Mouse (Mus musculus): ENCODE measurements around the gene AC109138.7. TPM values are rescaled to one million over a fixed set of nuclear protein-coding genes. Genes with fewer than 3 reads are reported as not detected.

The AC109138.7 gene
- polyA plus RNA-seq, 1 experiment from 2014 or later: not detected

DNA sequence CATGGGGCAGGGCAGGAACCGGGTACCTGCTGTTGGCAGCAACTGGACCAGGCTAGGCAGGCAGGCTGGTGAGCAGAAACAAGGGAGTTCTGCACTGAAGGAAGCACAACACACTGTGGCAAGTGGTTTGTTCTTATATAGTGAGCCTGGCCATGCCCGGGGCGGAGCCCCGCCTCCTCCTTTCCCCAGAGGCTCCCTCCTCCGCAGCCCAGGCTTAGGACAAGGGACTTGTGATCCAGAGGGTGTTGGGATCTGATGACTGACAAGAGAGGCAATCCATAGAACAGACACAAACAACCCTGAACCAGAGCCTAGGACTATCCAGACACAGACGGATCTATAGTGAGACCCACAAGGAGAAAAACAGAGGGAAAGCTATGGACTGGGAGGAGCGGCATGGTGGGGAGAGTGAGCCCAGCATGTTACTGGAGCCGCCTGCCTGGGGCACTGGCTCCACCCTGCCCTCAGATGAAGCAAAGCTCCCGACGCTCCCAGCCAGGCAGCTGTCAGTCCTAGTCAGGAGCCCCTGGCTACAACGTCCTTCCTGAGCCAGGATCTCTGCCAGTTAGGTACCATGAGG, 38.7 kb upstream of the AC109138.7 start, which contains the start of gene Carns1:
Gene Carns1, minus strand, starts transcription at position 112 of the 580 bp plus-strand sequence.
- H3K4me1 ChIP-seq (ENCODE audit: control insufficient read depth, insufficient read depth, low read length): peaks cover 13% of the 10 kb centered on the region
- peak within 1 kb of the TSS; percentile 18; the same call in 1 of the 2 replicates for H3K4me3 ChIP-seq (replicated peaks; ENCODE audit: low read length)
- WGBS: 9% methylated on average over 11 of the region's 11 CpGs
- no peak within 1 kb of the TSS for H3K27ac ChIP-seq (ENCODE audit: low read length)
- H3K27me3 ChIP-seq (ENCODE audit: control insufficient read depth, insufficient read depth, low read length): no peaks in the 10 kb centered on the region
- peak; percentile 59; the same call in 1 of the 2 replicates for ATAC-seq (ENCODE audit: insufficient read depth, low FRiP score)
- H3K9me3 ChIP-seq (replicated peaks; ENCODE audit: control insufficient read depth, low read length): no peaks in the 10 kb centered on the region
- H3K36me3 ChIP-seq (ENCODE audit: control insufficient read depth, insufficient read depth, low read length): no peaks in the 10 kb centered on the region
- peak within 1 kb of the TSS; percentile 52 for H3K4me2 ChIP-seq (ENCODE audit: low read depth, low read length)
- peak within 1 kb of the TSS; percentile 70 for H3K9ac ChIP-seq (ENCODE audit: low read length)

DNA sequence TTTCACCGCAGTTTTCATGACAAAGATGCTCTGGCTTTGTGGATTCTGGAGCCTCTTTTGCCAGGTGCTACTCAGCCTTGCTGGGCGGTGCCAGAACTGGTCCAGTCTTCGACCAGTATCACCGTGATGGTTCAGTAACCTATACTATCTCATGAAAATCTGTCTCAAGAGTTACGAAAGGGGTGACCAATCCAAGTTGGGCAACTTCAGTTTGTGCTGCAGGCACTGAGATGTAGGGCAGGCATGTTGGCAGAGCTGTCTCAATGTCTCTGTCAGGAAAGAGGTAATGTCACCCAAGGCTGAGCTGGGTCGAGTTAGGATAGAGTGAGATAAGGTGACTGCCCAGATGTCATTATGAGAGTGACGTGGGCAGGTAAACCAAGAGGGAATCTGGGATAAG, 33.7 kb upstream of the AC109138.7 start:
- Histone ChIP-seq H3K4me2 (ENCODE audit: low read depth, low read length) (no peak overlapping the region), H3K9ac (ENCODE audit: low read length) (no peak overlapping the region), H3K9me3 (replicated peaks; ENCODE audit: control insufficient read depth, low read length) (no peaks in the 10 kb centered on the region), H3K27ac (ENCODE audit: low read length) (no peak overlapping the region), H3K27me3 (ENCODE audit: control insufficient read depth, insufficient read depth, low read length) (no peaks in the 10 kb centered on the region), H3K4me1 (ENCODE audit: control insufficient read depth, insufficient read depth, low read length) (peaks cover 12% of the 10 kb centered on the region), H3K36me3 (ENCODE audit: control insufficient read depth, insufficient read depth, low read length) (no peaks in the 10 kb centered on the region), H3K4me3 (replicated peaks; ENCODE audit: low read length) (no peak overlapping the region)
- ATAC-seq (ENCODE audit: insufficient read depth, low FRiP score): no peak
- 86% methylated on average over 7 of the region's 7 CpGs for WGBS

DNA sequence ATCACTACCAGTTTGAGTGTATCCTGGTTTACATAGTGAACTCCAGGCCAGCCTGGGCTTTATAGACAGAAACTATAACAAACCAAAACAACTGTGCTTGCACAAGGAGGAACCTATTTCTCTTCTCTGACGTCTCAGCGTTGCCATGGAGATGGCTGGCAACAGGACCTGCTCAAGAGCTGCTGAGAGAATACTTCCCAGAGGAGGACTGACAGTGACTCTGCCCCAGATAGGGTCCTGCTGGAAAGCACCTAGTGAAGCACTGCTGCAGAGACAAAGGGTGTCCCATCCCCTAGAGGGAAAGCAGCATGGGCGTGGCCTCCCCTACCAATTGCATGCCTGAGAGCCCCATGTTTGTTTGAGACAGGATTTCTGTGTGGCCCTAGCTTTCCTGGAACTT, 32.3 kb upstream of the AC109138.7 start:
- no peaks in the 10 kb centered on the region for H3K9me3 ChIP-seq (replicated peaks; ENCODE audit: control insufficient read depth, low read length)
- H3K27ac ChIP-seq (ENCODE audit: low read length): no peak overlapping the region
- no peaks in the 10 kb centered on the region for H3K27me3 ChIP-seq (ENCODE audit: control insufficient read depth, insufficient read depth, low read length)
- WGBS: 31% methylated on average over 3 of the region's 3 CpGs
- peaks cover 8% of the 10 kb centered on the region for H3K4me1 ChIP-seq (ENCODE audit: control insufficient read depth, insufficient read depth, low read length)
- H3K4me2 ChIP-seq (ENCODE audit: low read depth, low read length): no peak overlapping the region
- H3K4me3 ChIP-seq (replicated peaks; ENCODE audit: low read length): no peak overlapping the region
- no peaks in the 10 kb centered on the region for H3K36me3 ChIP-seq (ENCODE audit: control insufficient read depth, insufficient read depth, low read length)
- H3K9ac ChIP-seq (ENCODE audit: low read length): no peak overlapping the region
- peak; percentile 64; the same call in 1 of the 2 replicates for ATAC-seq (ENCODE audit: insufficient read depth, low FRiP score)

DNA sequence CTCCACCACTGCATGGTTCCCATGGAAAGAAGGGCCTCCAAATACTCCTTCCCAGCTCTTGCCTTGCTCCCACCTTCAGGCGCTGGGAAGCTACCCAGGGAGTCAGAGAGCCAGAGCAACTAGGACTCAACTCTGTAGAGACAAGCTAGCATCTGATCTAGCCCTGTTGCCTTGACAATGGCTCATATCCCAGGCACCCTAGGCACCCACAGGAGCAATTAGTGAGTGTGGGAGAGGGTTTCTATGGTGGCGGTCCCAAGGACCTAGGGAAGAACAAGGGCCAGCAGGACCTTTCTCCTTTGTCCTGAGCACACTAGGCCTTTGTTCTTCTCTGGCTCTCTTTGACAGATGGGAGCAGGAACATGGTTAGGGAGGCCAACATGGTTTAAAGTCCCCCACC, 30.5 kb upstream of the AC109138.7 start:
- Histone ChIP-seq H3K27me3 (ENCODE audit: control insufficient read depth, insufficient read depth, low read length) (no peaks in the 10 kb centered on the region), H3K27ac (ENCODE audit: low read length) (no peak overlapping the region), H3K4me2 (ENCODE audit: low read depth, low read length) (no peak overlapping the region), H3K36me3 (ENCODE audit: control insufficient read depth, insufficient read depth, low read length) (no peaks in the 10 kb centered on the region), H3K9me3 (replicated peaks; ENCODE audit: control insufficient read depth, low read length) (no peaks in the 10 kb centered on the region), H3K9ac (ENCODE audit: low read length) (no peak overlapping the region), H3K4me3 (replicated peaks; ENCODE audit: low read length) (no peak overlapping the region), H3K4me1 (ENCODE audit: control insufficient read depth, insufficient read depth, low read length) (peaks cover 8% of the 10 kb centered on the region)
- ATAC-seq (ENCODE audit: insufficient read depth, low FRiP score): no peak
- 81% methylated on average over 2 of the region's 2 CpGs for WGBS

DNA sequence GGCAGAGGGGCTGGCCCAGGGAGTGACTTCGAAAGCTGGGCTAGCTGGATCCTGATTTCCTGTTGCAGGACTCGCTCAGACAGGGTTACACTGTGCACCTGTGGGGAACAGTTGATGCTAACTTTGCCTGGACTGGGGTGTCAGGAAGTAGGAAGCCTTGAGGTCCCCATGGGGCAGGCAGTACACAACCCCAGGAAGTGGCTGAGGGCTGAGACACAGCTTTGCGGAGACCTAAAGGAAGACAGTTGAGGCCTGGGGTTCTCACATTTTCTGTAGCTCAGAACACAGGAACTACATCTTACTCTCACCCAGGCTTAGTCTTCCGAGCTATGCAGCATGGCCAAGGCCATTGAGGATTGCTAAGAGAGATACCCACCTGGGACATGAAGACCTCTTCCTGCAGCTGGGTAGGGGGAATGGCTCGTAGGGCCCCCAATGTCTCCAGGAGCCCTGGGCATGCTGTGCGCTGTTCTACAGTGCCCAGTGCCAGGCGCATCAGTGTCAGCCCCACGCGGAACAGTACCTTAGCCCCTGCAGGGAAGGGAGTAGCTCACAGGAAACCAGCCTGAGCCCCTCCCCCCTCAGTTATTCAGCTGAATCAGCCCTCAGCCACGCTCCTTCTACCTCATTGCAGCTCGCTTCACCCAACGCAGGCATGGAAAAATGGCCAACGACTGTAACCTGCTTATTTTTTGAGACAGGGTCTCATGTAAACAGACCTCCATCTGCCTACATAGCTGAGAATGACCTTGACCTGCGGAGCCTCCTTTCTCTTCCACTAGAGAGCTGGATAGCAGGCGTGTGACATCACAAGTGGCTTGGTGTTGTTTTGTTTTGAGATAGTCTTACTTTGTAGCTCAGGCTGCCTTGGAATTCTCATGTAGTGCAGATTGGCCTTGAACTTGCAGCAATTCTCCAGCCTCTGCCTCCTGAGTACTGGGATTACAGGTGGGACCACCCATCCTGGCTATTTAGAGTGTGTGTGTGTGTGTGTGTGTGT, 28.9 kb upstream of the AC109138.7 start:
- H3K27ac ChIP-seq (ENCODE audit: low read length): no peak overlapping the region; the same call in 1 of the 2 replicates

DNA sequence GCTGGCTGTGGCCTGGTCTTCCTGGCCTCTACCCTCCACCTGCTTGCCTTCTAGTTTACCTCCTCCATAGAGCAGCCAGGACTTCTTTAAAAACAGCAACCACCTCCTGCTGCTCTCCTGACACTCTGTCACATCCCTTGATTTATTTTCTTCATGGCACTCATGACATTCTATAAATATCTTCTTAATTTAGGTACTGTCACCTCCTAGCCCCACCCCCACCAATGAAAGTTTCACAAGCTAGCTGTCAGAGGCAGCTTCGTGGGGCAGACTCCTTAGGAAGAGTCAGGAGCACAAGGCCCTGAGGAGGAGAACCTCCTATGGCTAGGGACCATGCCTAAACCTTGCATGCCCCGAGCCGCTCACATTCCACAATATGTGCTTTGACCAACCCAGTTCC, 26.9 kb upstream of the AC109138.7 start:
- Histone ChIP-seq H3K27ac (ENCODE audit: low read length) (no peak overlapping the region), H3K4me2 (ENCODE audit: low read depth, low read length) (no peak overlapping the region), H3K27me3 (ENCODE audit: control insufficient read depth, insufficient read depth, low read length) (no peaks in the 10 kb centered on the region), H3K9ac (ENCODE audit: low read length) (no peak overlapping the region), H3K4me1 (ENCODE audit: control insufficient read depth, insufficient read depth, low read length) (peaks cover 7% of the 10 kb centered on the region), H3K4me3 (replicated peaks; ENCODE audit: low read length) (no peak overlapping the region), H3K9me3 (replicated peaks; ENCODE audit: control insufficient read depth, low read length) (no peaks in the 10 kb centered on the region), H3K36me3 (ENCODE audit: control insufficient read depth, insufficient read depth, low read length) (no peaks in the 10 kb centered on the region)
- 74% methylated on average over 3 of the region's 3 CpGs for WGBS
- ATAC-seq (ENCODE audit: insufficient read depth, low FRiP score): no peak

More for the DNA sequence above, 28.9 kb upstream of the AC109138.7 start:
- no peak overlapping the region for H3K4me2 ChIP-seq (ENCODE audit: low read depth, low read length)
- peaks cover 8% of the 10 kb centered on the region for H3K4me1 ChIP-seq (ENCODE audit: control insufficient read depth, insufficient read depth, low read length)
- H3K9me3 ChIP-seq (replicated peaks; ENCODE audit: control insufficient read depth, low read length): no peaks in the 10 kb centered on the region
- H3K36me3 ChIP-seq (ENCODE audit: control insufficient read depth, insufficient read depth, low read length): no peaks in the 10 kb centered on the region
- no peak for ATAC-seq (ENCODE audit: insufficient read depth, low FRiP score)
- WGBS: 50% methylated on average over 15 of the region's 15 CpGs
- H3K27me3 ChIP-seq (ENCODE audit: control insufficient read depth, insufficient read depth, low read length): no peaks in the 10 kb centered on the region
- H3K4me3 ChIP-seq (replicated peaks; ENCODE audit: low read length): no peak overlapping the region
- H3K9ac ChIP-seq (ENCODE audit: low read length): 0 out of 2 replicates have a peak overlapping the region, but pooled peaks have one; percentile 20

DNA sequence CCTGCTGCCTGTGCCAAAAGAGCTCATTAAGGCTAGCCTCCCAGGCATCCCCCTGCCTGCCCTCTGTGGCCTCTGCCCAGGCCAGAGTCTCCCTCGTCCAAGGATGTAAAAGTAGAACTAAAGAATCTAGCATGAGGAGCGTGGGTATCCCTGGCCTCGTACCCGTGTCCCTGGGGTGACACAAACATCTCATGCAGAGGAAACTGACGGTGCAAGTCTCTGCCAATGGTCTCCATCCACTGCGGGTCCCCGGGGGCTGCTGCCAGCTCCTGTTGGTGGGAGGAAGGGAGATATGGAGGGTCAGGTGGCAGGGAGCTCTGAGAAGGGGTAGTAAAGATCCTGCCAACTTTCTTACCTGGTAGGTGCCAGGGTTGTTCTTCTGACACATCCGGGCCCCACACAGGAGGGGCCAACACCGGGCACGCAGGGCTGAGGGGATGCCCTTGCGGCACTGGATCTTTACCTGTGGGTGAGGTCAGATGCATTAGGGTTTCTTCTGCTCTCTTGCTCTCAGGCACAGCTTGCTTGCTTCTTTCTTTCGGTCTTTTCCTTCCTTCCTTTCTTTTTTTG, 25.0 kb upstream of the AC109138.7 start:
- no peak overlapping the region for H3K9ac ChIP-seq (ENCODE audit: low read length)
- H3K27me3 ChIP-seq (ENCODE audit: control insufficient read depth, insufficient read depth, low read length): no peaks in the 10 kb centered on the region
- H3K36me3 ChIP-seq (ENCODE audit: control insufficient read depth, insufficient read depth, low read length): peaks cover 11% of the 10 kb centered on the region; the same call in 1 of the 2 replicates
- peaks cover 19% of the 10 kb centered on the region for H3K4me1 ChIP-seq (ENCODE audit: control insufficient read depth, insufficient read depth, low read length)
- no peak overlapping the region for H3K4me3 ChIP-seq (replicated peaks; ENCODE audit: low read length)
- no peak for ATAC-seq (ENCODE audit: insufficient read depth, low FRiP score)
- H3K9me3 ChIP-seq (replicated peaks; ENCODE audit: control insufficient read depth, low read length): no peaks in the 10 kb centered on the region
- WGBS: 90% methylated on average over 12 of the region's 12 CpGs
- H3K4me2 ChIP-seq (ENCODE audit: low read depth, low read length): no peak overlapping the region
- H3K27ac ChIP-seq (ENCODE audit: low read length): no peak overlapping the region

DNA sequence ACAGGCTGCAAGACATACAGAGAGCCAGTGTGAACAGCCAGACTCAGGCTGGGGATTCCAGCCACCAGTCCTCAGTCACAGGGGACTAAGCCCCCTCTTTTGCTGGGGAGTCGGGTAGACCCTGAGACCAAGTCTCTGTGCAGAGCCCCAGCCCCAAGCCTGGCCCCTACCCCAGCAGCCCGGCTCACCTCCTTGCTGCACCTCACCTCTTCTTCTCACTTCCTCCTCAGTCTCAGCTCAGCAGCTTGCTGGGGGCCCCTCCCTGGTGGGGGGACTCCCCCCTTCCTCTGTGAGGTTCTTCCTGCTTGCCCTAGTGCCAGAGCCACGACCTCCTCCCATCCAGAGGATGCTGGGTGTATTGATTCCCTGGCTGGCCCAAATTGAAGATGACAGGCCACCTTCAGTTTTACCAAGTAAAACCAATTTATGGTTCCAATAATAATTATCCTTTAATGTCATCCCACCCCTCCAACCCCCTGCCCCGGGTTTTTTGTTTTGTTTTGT, 23.3 kb upstream of the AC109138.7 start, which contains the start of gene Tbc1d10c:
Gene Tbc1d10c, minus strand, starts transcription at position 454 of the 504 bp plus-strand sequence.
- H3K9ac ChIP-seq (ENCODE audit: low read length): peak within 1 kb of the TSS; percentile 99
- H3K36me3 ChIP-seq (ENCODE audit: control insufficient read depth, insufficient read depth, low read length): peaks cover 22% of the 10 kb centered on the region; the same call in 1 of the 2 replicates
- no peaks in the 10 kb centered on the region for H3K9me3 ChIP-seq (replicated peaks; ENCODE audit: control insufficient read depth, low read length)
- peaks cover 19% of the 10 kb centered on the region for H3K4me1 ChIP-seq (ENCODE audit: control insufficient read depth, insufficient read depth, low read length)
- no peak for ATAC-seq (ENCODE audit: insufficient read depth, low FRiP score)
- 54% methylated on average over 4 of the region's 4 CpGs for WGBS
- peak within 1 kb of the TSS; percentile 97 for H3K4me2 ChIP-seq (ENCODE audit: low read depth, low read length)
- peak within 1 kb of the TSS; percentile 96 for H3K27ac ChIP-seq (ENCODE audit: low read length)
- peak within 1 kb of the TSS; percentile 93 for H3K4me3 ChIP-seq (replicated peaks; ENCODE audit: low read length)
- H3K27me3 ChIP-seq (ENCODE audit: control insufficient read depth, insufficient read depth, low read length): no peaks in the 10 kb centered on the region

Measured in stomach, embryonic 16.5 days (tissue).